Mouse (Mus musculus) neural tube, embryonic 11.5 days (tissue): Measurements from ENCODE around the gene Tmem174. TPM values are rescaled to one million over a fixed set of nuclear protein-coding genes. Genes with fewer than 3 reads are reported as not detected.

Source experiments
- ATAC-seq: fragments of 200-750 bp; cut with Nextera tagmentation; 2 replicates; pipeline ENCODE4 v1.8.0; 2017; ENCODE audit warnings: moderate number of reproducible peaks, mild to moderate bottlenecking, moderate TSS enrichment, moderate library complexity; ENCODE audit not compliant: insufficient read depth, low FRiP score, low TSS enrichment
- DNase-seq: peaks from one replicate; pipeline ENCODE4 v3.0.0-alpha.2; 2015; ENCODE audit warnings: low spot score
- H3K27ac ChIP-seq: fragments of 300-500 bp; sonication (generic); 2 replicates; pipeline ENCODE4 v1.5.1; 2014; ENCODE audit warnings: low read depth, mild to moderate bottlenecking, low read length
- H3K27me3 ChIP-seq: fragments of 300-500 bp; sonication (generic); 2 replicates; pipeline ENCODE4 v1.6.1; 2014; ENCODE audit warnings: mild to moderate bottlenecking, low read length, mixed read lengths; ENCODE audit not compliant: control insufficient read depth, insufficient read depth
- H3K36me3 ChIP-seq: fragments of 300-500 bp; sonication (generic); 2 replicates; pipeline ENCODE4 v1.6.1; 2014; ENCODE audit warnings: mild to moderate bottlenecking, low read length, moderate library complexity, mixed read lengths; ENCODE audit not compliant: control insufficient read depth, insufficient read depth
- H3K4me1 ChIP-seq: fragments of 300-500 bp; sonication (generic); 2 replicates; pipeline ENCODE4 v1.6.1; 2014; ENCODE audit warnings: low read length, mixed read lengths; ENCODE audit not compliant: control insufficient read depth, insufficient read depth
- H3K4me2 ChIP-seq: fragments of 300-500 bp; sonication (generic); 2 replicates; pipeline ENCODE4 v1.6.1; 2014; ENCODE audit warnings: low read depth, mild to moderate bottlenecking, moderate library complexity
- H3K4me3 ChIP-seq: fragments of 300-500 bp; sonication (generic); 2 replicates; pipeline ENCODE4 v1.5.1; 2014; ENCODE audit warnings: low read depth, low read length
- H3K9ac ChIP-seq: fragments of 300-500 bp; sonication (generic); 2 replicates; pipeline ENCODE4 v1.6.1; 2014; ENCODE audit warnings: mild to moderate bottlenecking, low read length
- H3K9me3 ChIP-seq: fragments of 300-500 bp; sonication (generic); 2 replicates; pipeline ENCODE4 v1.6.1; 2016; ENCODE audit warnings: low read length; ENCODE audit not compliant: control insufficient read depth
- WGBS: fragments of 180-500 bp; shearing (Covaris S2); extraction: QIAGEN DNeasy Blood & Tissue Kit; methylation state at CpG from one replicate; pipeline ENCODE4 v1.1.7; 2014; 5-methylcytosine and 5-hydroxymethylcytosine counted together
- polyA plus RNA-seq: library from polyadenylated mRNA; unstranded; fragments of >200 nt; fragmentation: Nextera tagmentation; extraction: Ambion mirVana; gene quantifications from 2 replicates; pipeline ENCODE4 v1.2.1, GENCODE M21; 2014

Tmem174 gene
- polyA plus RNA-seq, 1 experiment from 2014 or later, result not detected

- no peak overlapping the region for H3K4me2 ChIP-seq
- H3K27ac ChIP-seq, result no peak overlapping the region
- DNase-seq (no peak), ATAC-seq (no peak)
- 91% methylated on average over 10 of the region's 10 CpGs for WGBS
- no peaks in the 10 kb centered on the region for H3K36me3 ChIP-seq
- no peaks in the 10 kb centered on the region for H3K27me3 ChIP-seq
- no peaks in the 10 kb centered on the region for H3K4me1 ChIP-seq
- no peak overlapping the region for H3K4me3 ChIP-seq
- H3K9me3 ChIP-seq, result no peaks in the 10 kb centered on the region
- H3K9ac ChIP-seq, result no peak overlapping the region
These were observed 28.0 kb upstream of the Tmem174 start for GRCm38 (mm10) chr13:98665240-98665639.

- Histone ChIP-seq H3K9me3 (no peaks in the 10 kb centered on the region), H3K27me3 (no peaks in the 10 kb centered on the region), H3K9ac (no peak overlapping the region), H3K4me3 (no peak overlapping the region), H3K4me2 (no peak overlapping the region), H3K4me1 (no peaks in the 10 kb centered on the region), H3K27ac (no peak overlapping the region), H3K36me3 (no peaks in the 10 kb centered on the region)
- DNase-seq (no peak), ATAC-seq (no peak)
- WGBS, result 88% methylated on average over 4 of the region's 4 CpGs
These were observed 25.0 kb upstream of the Tmem174 start for GRCm38 (mm10) chr13:98662173-98662675.

DNA sequence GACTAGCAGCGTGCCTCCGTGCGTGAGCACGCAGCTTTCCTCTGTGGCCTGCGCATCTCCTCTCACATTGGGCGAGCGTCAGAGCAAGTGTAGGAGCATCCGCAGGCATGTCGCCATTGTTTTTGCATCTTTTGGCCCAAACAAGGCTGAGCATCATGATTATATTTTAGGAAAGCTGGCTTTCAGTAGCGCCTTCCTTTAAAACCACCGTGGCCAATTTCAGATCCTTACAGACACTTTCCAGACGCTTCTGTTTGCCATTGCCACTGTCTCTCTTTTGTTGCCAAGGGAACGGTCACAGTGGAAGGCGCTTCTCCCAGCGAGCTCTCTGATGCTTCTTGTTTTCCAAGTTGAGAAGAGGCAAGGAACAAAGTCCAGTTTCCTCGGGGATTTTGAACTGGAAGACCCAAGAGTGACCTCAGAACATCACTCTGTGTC lies 18.8 kb upstream of the Tmem174 start:
- Histone ChIP-seq H3K9me3 (no peaks in the 10 kb centered on the region), H3K9ac (no peak overlapping the region), H3K27me3 (no peaks in the 10 kb centered on the region), H3K36me3 (no peaks in the 10 kb centered on the region), H3K4me2 (no peak overlapping the region), H3K27ac (no peak overlapping the region), H3K4me1 (no peaks in the 10 kb centered on the region), H3K4me3 (no peak overlapping the region)
- ATAC-seq (no peak), DNase-seq (no peak)
- 78% methylated on average over 16 of the region's 16 CpGs for WGBS

DNA sequence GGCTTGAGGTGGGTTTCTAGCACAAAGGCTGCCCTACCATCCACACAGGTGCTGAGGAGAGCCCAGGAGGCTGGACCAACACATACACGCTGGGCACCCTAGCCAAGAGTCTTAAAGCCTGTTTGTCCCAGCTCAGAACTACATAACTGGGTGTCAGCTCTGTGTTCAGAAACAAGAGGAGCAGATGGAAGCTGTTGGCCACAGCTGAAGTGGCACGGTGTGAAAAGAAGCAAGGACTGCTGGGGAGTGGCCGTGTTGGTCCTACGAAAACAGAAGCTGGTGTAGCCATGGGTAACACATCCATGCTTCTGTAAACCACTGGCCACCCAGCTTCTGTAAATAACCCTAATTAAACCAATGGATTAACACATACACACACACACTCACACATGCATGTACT lies 18.1 kb upstream of the Tmem174 start:
- Histone ChIP-seq H3K9me3 (no peaks in the 10 kb centered on the region), H3K27ac (no peak overlapping the region), H3K27me3 (no peaks in the 10 kb centered on the region), H3K4me1 (no peaks in the 10 kb centered on the region), H3K36me3 (no peaks in the 10 kb centered on the region), H3K9ac (no peak overlapping the region), H3K4me3 (no peak overlapping the region), H3K4me2 (no peak overlapping the region)
- no peak for DNase-seq
- 82% methylated on average over 4 of the region's 4 CpGs for WGBS
- ATAC-seq, result no peak

DNA sequence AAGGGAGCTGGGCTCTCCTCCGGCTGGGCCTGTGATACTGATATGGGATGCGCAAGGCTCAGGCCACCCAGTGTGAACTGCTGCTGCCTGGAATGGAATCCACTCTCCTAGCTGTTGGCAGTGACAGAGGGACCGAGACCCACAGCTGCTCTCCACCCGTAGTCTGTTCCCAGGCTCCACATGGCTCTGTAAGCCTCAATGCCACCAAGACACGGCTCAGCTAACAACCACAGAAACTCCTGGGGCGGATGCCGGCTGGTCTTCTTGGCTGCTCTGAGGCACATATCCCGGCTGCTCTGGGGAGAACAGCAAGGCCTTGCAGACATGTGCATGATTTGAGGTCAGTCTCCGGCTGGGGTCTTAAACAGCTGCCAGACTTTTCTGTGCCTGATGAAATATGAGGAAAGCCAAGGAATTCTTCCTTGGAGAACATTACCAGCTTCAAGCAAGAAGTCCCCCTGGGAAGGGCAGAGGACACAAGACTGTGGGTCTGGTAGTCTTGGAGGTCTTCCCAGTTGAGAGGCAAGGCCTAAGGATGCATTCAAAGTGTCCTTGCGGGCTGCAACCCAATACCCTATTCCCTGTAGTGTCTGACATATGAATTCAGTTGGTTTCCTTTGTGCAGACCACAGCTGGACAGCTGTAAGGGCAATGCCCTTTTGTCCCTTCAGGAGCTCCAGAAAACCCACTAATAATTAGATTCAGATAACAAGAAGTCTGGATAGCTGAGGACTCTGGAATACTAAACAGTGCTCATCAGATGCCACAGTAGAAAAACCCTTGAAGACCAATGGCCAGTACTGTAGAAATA lies 17.1 kb upstream of the Tmem174 start:
- no peaks in the 10 kb centered on the region for H3K36me3 ChIP-seq
- H3K4me1 ChIP-seq, result no peaks in the 10 kb centered on the region
- no peak overlapping the region for H3K9ac ChIP-seq
- DNase-seq (no peak), ATAC-seq (no peak)
- H3K4me3 ChIP-seq, result no peak overlapping the region
- H3K27ac ChIP-seq, result no peak overlapping the region
- no peaks in the 10 kb centered on the region for H3K27me3 ChIP-seq
- no peaks in the 10 kb centered on the region for H3K9me3 ChIP-seq
- H3K4me2 ChIP-seq, result no peak overlapping the region
- 62% methylated on average over 10 of the region's 10 CpGs for WGBS

GRCm38 (mm10) chr13:98652194-98652593 lies 15.0 kb upstream of the Tmem174 start:
- H3K27ac ChIP-seq, result no peak overlapping the region
- no peak for DNase-seq
- ATAC-seq, result no peak
- WGBS, result 80% methylated on average over 2 of the region's 2 CpGs
- no peaks in the 10 kb centered on the region for H3K9me3 ChIP-seq
- no peaks in the 10 kb centered on the region for H3K4me1 ChIP-seq
- H3K4me2 ChIP-seq, result no peak overlapping the region
- no peaks in the 10 kb centered on the region for H3K36me3 ChIP-seq
- no peak overlapping the region for H3K9ac ChIP-seq
- H3K4me3 ChIP-seq, result no peak overlapping the region
- no peaks in the 10 kb centered on the region for H3K27me3 ChIP-seq

DNA sequence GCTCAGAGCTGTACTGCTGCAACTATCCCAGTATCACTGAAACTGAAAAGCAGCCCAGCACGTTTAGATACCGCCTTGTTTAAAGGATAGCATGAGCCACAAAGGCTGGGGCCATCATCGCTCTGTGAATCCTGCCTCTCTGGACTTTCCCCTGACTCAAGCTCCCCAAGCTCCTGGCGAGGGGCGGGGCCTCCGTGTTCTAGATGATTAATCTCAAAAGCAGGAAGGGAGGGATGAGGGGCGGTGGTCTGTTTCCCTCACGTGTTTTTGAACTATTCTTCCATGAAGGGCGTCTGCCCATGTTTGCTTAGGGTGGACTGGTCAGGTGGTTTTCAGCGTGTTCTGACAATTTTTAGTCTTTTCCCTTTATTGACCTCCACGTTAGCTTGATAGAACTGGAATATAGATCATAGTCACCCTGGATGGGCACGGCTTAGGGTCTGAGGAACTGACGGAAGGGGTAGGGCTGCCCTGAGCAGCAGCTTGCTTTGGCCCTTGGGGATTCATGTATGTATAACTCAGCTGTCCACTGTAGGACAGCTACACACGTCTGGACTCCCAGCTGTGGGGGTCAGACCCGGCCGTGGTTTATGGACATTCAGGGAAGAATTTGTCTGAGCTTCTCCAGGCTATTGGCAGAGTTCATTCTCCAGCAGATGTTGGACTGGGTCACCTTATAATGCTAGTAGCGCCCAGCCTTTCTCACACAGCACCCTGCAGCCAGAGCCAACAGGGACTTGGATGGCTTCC lies 14.2 kb upstream of the Tmem174 start:
- no peak for DNase-seq
- WGBS, result 75% methylated on average over 17 of the region's 17 CpGs
- H3K36me3 ChIP-seq, result no peaks in the 10 kb centered on the region
- H3K4me3 ChIP-seq, result no peak overlapping the region
- no peaks in the 10 kb centered on the region for H3K9me3 ChIP-seq
- H3K4me1 ChIP-seq, result no peaks in the 10 kb centered on the region
- no peak for ATAC-seq
- no peaks in the 10 kb centered on the region for H3K27me3 ChIP-seq
- H3K4me2 ChIP-seq, result no peak overlapping the region
- no peak overlapping the region for H3K9ac ChIP-seq
- H3K27ac ChIP-seq, result no peak overlapping the region

GRCm38 (mm10) chr13:98647775-98648568 lies 10.8 kb upstream of the Tmem174 start:
- ATAC-seq (no peak), DNase-seq (no peak)
- H3K4me2 ChIP-seq, result no peak overlapping the region
- no peaks in the 10 kb centered on the region for H3K4me1 ChIP-seq
- 90% methylated on average over 22 of the region's 22 CpGs for WGBS
- H3K27ac ChIP-seq, result no peak overlapping the region
- no peak overlapping the region for H3K9ac ChIP-seq
- no peaks in the 10 kb centered on the region for H3K27me3 ChIP-seq
- no peak overlapping the region for H3K4me3 ChIP-seq
- no peaks in the 10 kb centered on the region for H3K9me3 ChIP-seq
- H3K36me3 ChIP-seq, result no peaks in the 10 kb centered on the region
